Mouse (Mus musculus): ENCODE data around the gene Sipa1l3. TPM values are rescaled to one million over a fixed set of nuclear protein-coding genes. Genes with fewer than 3 reads are reported as not detected.

Sipa1l3 gene
- polyA plus RNA-seq, 1 experiment from 2014 or later: 4.5 TPM

DNA sequence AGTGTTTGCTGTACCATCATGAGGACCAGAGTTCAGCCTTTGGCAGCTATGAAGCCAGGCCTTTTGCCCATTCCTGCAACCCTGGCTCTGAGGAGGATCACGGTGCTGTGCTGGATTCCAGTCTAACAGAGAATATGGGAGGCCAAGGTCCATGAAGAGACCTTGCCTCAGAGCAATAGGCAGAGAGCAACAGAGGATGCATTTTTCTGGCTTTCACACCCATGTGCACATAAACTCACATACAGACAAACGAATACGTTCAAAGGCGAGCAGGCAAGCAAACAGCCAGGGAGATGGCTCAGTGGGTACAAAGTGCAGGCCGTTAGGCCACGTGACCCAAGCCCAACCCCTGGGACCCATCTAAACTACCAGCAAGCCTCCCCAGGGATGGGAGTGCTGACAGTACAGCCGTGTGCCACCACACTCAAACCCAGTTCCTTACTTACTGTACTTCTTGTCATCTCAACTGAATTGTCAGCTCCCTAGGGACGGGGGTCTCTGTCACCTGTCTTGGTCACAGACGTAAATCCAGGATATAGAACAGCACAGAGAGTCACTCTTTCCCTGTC lies 180.0 kb downstream of the Sipa1l3 start:
- H3K9ac ChIP-seq (replicated peaks; ENCODE audit: low read length): no peak overlapping the region
- WGBS: 89% methylated on average over 9 of the region's 9 CpGs
- ATAC-seq (replicated peaks; ENCODE audit: insufficient number of reproducible peaks, low FRiP score, low TSS enrichment, low read depth) (no peak), DNase-seq (ENCODE audit: low spot score) (no peak)
- H3K9me3 ChIP-seq (replicated peaks; ENCODE audit: control insufficient read depth, low read length): no peaks in the 10 kb centered on the region
- no peak overlapping the region for H3K4me2 ChIP-seq (ENCODE audit: low read depth, low read length)
- H3K4me3 ChIP-seq (ENCODE audit: low read depth, low read length): no peak overlapping the region
- no peaks in the 10 kb centered on the region for H3K36me3 ChIP-seq (replicated peaks; ENCODE audit: control insufficient read depth, insufficient read depth, low read depth, low read length)
- no peak overlapping the region for H3K27ac ChIP-seq (replicated peaks; ENCODE audit: low read depth, low read length)
- H3K4me1 ChIP-seq (ENCODE audit: control insufficient read depth, insufficient read depth, low read length): no peaks in the 10 kb centered on the region
- no peaks in the 10 kb centered on the region for H3K27me3 ChIP-seq (ENCODE audit: control insufficient read depth, insufficient read depth, low read length)

DNA sequence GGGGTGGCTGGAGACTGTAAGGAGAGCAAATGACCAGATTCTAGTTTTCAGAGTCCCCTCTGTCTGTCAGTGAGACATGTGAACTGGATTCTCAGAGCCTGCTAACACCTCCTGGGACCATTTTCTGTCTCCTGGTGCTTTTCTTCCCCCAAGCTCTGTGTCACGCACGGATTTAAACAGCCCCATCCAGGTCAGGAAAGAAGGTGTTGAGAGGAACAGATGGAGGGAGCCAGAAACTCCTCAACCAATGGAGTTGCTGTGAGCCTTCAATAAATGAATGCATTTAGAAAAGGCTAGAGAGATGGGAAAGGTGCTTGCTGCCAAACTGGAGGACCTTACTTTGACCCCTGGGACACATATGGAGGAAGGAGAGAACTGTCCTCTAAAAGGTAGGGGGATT lies 180.7 kb downstream of the Sipa1l3 start:
- Histone ChIP-seq H3K4me1 (ENCODE audit: control insufficient read depth, insufficient read depth, low read length) (no peaks in the 10 kb centered on the region), H3K36me3 (replicated peaks; ENCODE audit: control insufficient read depth, insufficient read depth, low read depth, low read length) (no peaks in the 10 kb centered on the region), H3K9me3 (replicated peaks; ENCODE audit: control insufficient read depth, low read length) (no peaks in the 10 kb centered on the region), H3K4me3 (ENCODE audit: low read depth, low read length) (no peak overlapping the region), H3K27me3 (ENCODE audit: control insufficient read depth, insufficient read depth, low read length) (no peaks in the 10 kb centered on the region), H3K27ac (replicated peaks; ENCODE audit: low read depth, low read length) (no peak overlapping the region), H3K4me2 (ENCODE audit: low read depth, low read length) (no peak overlapping the region), H3K9ac (replicated peaks; ENCODE audit: low read length) (no peak overlapping the region)
- no peak for ATAC-seq (replicated peaks; ENCODE audit: insufficient number of reproducible peaks, low FRiP score, low TSS enrichment, low read depth)
- WGBS: 91% methylated on average over 2 of the region's 2 CpGs
- no peak for DNase-seq (ENCODE audit: low spot score)

DNA sequence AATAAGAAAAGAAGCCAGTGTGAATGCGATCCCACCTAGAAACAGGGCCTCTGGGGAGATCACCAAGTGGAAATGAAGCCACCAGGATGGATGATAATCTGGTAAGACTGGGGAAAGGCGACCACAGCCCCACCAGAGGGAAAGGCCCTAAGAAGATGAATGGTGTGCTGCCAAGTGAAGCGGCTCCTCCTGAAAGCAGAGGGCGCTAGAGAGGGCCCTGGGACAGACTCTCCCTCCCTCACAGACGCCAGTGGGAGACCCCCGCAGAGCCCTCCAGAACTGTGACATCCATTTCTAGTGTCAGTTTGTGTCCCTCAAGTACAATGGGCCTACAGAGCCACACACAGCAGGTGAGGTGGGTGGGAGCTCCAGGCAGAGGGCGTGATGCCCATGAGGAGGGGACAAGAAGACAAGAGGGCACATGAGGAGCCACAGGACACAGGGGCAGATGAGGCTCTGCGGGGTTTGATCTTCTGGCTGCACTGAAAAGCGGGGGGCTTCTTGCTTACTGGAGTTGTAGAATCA lies 181.6 kb downstream of the Sipa1l3 start:
- Histone ChIP-seq H3K4me3 (ENCODE audit: low read depth, low read length) (no peak overlapping the region), H3K27me3 (ENCODE audit: control insufficient read depth, insufficient read depth, low read length) (no peaks in the 10 kb centered on the region), H3K27ac (replicated peaks; ENCODE audit: low read depth, low read length) (no peak overlapping the region), H3K9ac (replicated peaks; ENCODE audit: low read length) (no peak overlapping the region), H3K4me2 (ENCODE audit: low read depth, low read length) (no peak overlapping the region), H3K36me3 (replicated peaks; ENCODE audit: control insufficient read depth, insufficient read depth, low read depth, low read length) (no peaks in the 10 kb centered on the region), H3K9me3 (replicated peaks; ENCODE audit: control insufficient read depth, low read length) (no peaks in the 10 kb centered on the region), H3K4me1 (ENCODE audit: control insufficient read depth, insufficient read depth, low read length) (no peaks in the 10 kb centered on the region)
- 71% methylated on average over 9 of the region's 9 CpGs for WGBS
- DNase-seq (ENCODE audit: low spot score): no peak
- no peak for ATAC-seq (replicated peaks; ENCODE audit: insufficient number of reproducible peaks, low FRiP score, low TSS enrichment, low read depth)

- Histone ChIP-seq H3K9ac (replicated peaks; ENCODE audit: low read length) (no peak overlapping the region), H3K4me1 (ENCODE audit: control insufficient read depth, insufficient read depth, low read length) (no peaks in the 10 kb centered on the region), H3K27ac (replicated peaks; ENCODE audit: low read depth, low read length) (no peak overlapping the region), H3K9me3 (replicated peaks; ENCODE audit: control insufficient read depth, low read length) (no peaks in the 10 kb centered on the region), H3K4me2 (ENCODE audit: low read depth, low read length) (no peak overlapping the region), H3K27me3 (ENCODE audit: control insufficient read depth, insufficient read depth, low read length) (no peaks in the 10 kb centered on the region), H3K4me3 (ENCODE audit: low read depth, low read length) (no peak overlapping the region), H3K36me3 (replicated peaks; ENCODE audit: control insufficient read depth, insufficient read depth, low read depth, low read length) (no peaks in the 10 kb centered on the region)
- ATAC-seq (replicated peaks; ENCODE audit: insufficient number of reproducible peaks, low FRiP score, low TSS enrichment, low read depth) (no peak), DNase-seq (ENCODE audit: low spot score) (no peak)
- WGBS: 72% methylated on average over 6 of the region's 6 CpGs
Measured at GRCm38 (mm10) chr7:29335841-29336671, 182.4 kb downstream of the Sipa1l3 start.

DNA sequence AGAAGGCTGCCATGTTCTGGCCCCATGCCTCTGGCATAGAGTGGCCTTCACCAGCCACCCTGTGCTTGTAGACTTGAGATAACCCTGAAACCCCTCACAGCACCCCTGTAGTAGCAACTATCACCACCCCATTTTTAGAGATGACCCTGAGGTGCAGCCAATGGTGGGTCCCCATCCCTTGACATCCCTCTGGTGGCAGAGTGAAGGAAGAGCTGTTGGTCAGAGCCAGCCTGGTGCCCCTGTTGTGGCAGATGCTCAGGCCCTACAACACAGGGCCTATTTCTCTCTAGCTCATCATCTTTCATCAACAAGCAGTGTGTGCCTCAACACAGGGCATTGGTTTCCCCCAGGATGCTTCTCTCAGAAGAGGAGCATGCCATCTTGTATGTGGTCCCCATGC lies 183.2 kb downstream of the Sipa1l3 start:
- ATAC-seq (replicated peaks; ENCODE audit: insufficient number of reproducible peaks, low FRiP score, low TSS enrichment, low read depth): no peak
- DNase-seq (ENCODE audit: low spot score): no peak
- Histone ChIP-seq H3K27me3 (ENCODE audit: control insufficient read depth, insufficient read depth, low read length) (no peaks in the 10 kb centered on the region), H3K36me3 (replicated peaks; ENCODE audit: control insufficient read depth, insufficient read depth, low read depth, low read length) (no peaks in the 10 kb centered on the region), H3K4me2 (ENCODE audit: low read depth, low read length) (no peak overlapping the region), H3K4me3 (ENCODE audit: low read depth, low read length) (no peak overlapping the region), H3K9me3 (replicated peaks; ENCODE audit: control insufficient read depth, low read length) (no peaks in the 10 kb centered on the region), H3K4me1 (ENCODE audit: control insufficient read depth, insufficient read depth, low read length) (no peaks in the 10 kb centered on the region), H3K9ac (replicated peaks; ENCODE audit: low read length) (no peak overlapping the region), H3K27ac (replicated peaks; ENCODE audit: low read depth, low read length) (no peak overlapping the region)

- DNase-seq (ENCODE audit: low spot score) (no peak), ATAC-seq (replicated peaks; ENCODE audit: insufficient number of reproducible peaks, low FRiP score, low TSS enrichment, low read depth) (no peak)
- 69% methylated on average over 7 of the region's 7 CpGs for WGBS
- H3K27me3 ChIP-seq (ENCODE audit: control insufficient read depth, insufficient read depth, low read length): no peaks in the 10 kb centered on the region
- no peaks in the 10 kb centered on the region for H3K4me1 ChIP-seq (ENCODE audit: control insufficient read depth, insufficient read depth, low read length)
- no peak overlapping the region for H3K27ac ChIP-seq (replicated peaks; ENCODE audit: low read depth, low read length)
- no peaks in the 10 kb centered on the region for H3K9me3 ChIP-seq (replicated peaks; ENCODE audit: control insufficient read depth, low read length)
- no peaks in the 10 kb centered on the region; the same call in 1 of the 2 replicates for H3K36me3 ChIP-seq (replicated peaks; ENCODE audit: control insufficient read depth, insufficient read depth, low read depth, low read length)
- no peak overlapping the region for H3K9ac ChIP-seq (replicated peaks; ENCODE audit: low read length)
- no peak overlapping the region for H3K4me2 ChIP-seq (ENCODE audit: low read depth, low read length)
- no peak overlapping the region for H3K4me3 ChIP-seq (ENCODE audit: low read depth, low read length)
Measured at GRCm38 (mm10) chr7:29334156-29334555, 184.3 kb downstream of the Sipa1l3 start.

GRCm38 (mm10) chr7:29328984-29329383 lies 189.5 kb downstream of the Sipa1l3 start:
- H3K36me3 ChIP-seq (replicated peaks; ENCODE audit: control insufficient read depth, insufficient read depth, low read depth, low read length): no peaks in the 10 kb centered on the region; the same call in 1 of the 2 replicates
- no peak overlapping the region for H3K9ac ChIP-seq (replicated peaks; ENCODE audit: low read length)
- H3K9me3 ChIP-seq (replicated peaks; ENCODE audit: control insufficient read depth, low read length): no peaks in the 10 kb centered on the region
- 91% methylated on average over 16 of the region's 16 CpGs for WGBS
- H3K4me2 ChIP-seq (ENCODE audit: low read depth, low read length): no peak overlapping the region
- no peaks in the 10 kb centered on the region for H3K4me1 ChIP-seq (ENCODE audit: control insufficient read depth, insufficient read depth, low read length)
- no peaks in the 10 kb centered on the region for H3K27me3 ChIP-seq (ENCODE audit: control insufficient read depth, insufficient read depth, low read length)
- no peak for DNase-seq (ENCODE audit: low spot score)
- no peak overlapping the region for H3K27ac ChIP-seq (replicated peaks; ENCODE audit: low read depth, low read length)
- H3K4me3 ChIP-seq (ENCODE audit: low read depth, low read length): no peak overlapping the region
- ATAC-seq (replicated peaks; ENCODE audit: insufficient number of reproducible peaks, low FRiP score, low TSS enrichment, low read depth): no peak

GRCm38 (mm10) chr7:29327087-29327486 lies 191.4 kb downstream of the Sipa1l3 start:
- Histone ChIP-seq H3K27ac (replicated peaks; ENCODE audit: low read depth, low read length) (no peak overlapping the region), H3K4me1 (ENCODE audit: control insufficient read depth, insufficient read depth, low read length) (no peaks in the 10 kb centered on the region), H3K9me3 (replicated peaks; ENCODE audit: control insufficient read depth, low read length) (no peaks in the 10 kb centered on the region), H3K9ac (replicated peaks; ENCODE audit: low read length) (no peak overlapping the region), H3K36me3 (replicated peaks; ENCODE audit: control insufficient read depth, insufficient read depth, low read depth, low read length) (no peaks in the 10 kb centered on the region; the same call in 1 of the 2 replicates), H3K4me3 (ENCODE audit: low read depth, low read length) (no peak overlapping the region), H3K27me3 (ENCODE audit: control insufficient read depth, insufficient read depth, low read length) (no peaks in the 10 kb centered on the region), H3K4me2 (ENCODE audit: low read depth, low read length) (no peak overlapping the region)
- 84% methylated on average over 6 of the region's 6 CpGs for WGBS
- ATAC-seq (replicated peaks; ENCODE audit: insufficient number of reproducible peaks, low FRiP score, low TSS enrichment, low read depth) (no peak), DNase-seq (ENCODE audit: low spot score) (no peak)
